Mouse (Mus musculus) layer of hippocampus, adult 9-11 months (tissue): ENCODE measurements around the gene 1700001K19Rik.
"Not testable (repeated sequence)": the region's sequence is repeated elsewhere in the genome, so short reads cannot be mapped to it uniquely, and the experiment has no call there.

ENCODE experiments used
- DNase-seq: peaks from one replicate; pipeline ENCODE4 v3.0.0; 2022

The 1700001K19Rik gene

DNA sequence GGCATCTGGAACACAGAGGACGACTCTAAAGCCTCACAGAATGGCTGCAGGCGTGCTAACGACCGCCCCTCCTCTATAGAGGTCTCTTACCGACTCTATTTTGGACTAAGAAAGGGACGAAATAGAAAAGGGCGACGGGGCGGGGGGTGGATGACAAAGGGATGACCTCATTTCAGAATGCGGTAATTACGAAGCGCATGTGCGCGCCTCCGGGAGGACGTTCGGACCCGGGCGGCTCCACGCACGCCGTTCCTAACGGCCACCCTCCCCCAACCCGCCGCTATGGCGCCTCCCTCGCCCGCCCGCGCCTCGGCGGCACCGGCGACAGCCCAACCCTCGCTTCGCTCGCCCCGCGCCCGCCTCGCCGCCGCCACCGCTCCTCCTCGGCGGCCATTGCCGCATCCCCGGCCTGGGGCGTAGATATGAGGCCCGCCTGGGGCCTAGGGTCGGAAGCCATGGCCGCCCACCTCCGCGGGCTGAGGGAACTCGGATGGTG is 13.3 kb upstream of the 1700001K19Rik start:
- peak; percentile 60 for DNase-seq

DNA sequence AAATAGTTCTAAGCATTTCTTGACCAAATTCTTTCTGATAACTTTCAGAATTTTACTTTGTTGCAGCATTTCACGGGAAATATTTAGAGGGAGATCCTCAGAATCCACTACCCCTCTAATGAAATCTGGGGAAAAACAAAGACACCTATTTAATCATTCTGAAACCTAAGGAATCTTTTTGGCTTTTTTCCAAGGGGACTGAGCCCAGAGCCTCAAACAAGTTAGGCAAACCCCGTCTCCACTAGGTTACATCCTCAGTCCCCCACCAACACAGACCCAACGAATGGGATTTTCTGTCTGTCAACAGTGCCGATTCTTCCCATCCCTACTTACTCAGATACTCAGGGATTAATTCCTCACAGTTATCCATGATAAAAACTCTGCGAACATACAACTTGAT is 11.0 kb upstream of the 1700001K19Rik start:
- DNase-seq = not testable (repeated sequence)

- DNase-seq = no peak
These were observed 7.7 kb upstream of the 1700001K19Rik start for GRCm38 (mm10) chr12:110689919-110690643.

DNA sequence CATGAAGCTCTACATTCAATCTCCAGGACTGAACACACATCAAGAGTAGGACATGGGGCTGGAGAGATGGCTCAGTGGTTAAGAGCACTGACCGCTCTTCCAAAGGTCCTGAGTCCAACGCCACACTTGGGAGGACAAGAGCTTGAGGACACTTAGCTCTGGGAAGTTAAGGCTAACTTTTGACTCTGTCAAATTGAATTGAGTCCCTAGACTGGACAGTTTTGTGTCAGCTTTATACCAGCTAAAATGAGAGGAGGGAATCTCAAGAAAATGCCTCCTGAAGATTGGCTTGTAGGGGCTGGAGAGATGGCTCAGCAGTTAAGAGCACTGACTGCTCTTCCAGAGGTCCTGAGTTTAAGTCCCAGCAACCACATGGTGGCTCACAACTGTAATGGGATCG is 6.5 kb upstream of the 1700001K19Rik start:
- not testable (repeated sequence) for DNase-seq

DNA sequence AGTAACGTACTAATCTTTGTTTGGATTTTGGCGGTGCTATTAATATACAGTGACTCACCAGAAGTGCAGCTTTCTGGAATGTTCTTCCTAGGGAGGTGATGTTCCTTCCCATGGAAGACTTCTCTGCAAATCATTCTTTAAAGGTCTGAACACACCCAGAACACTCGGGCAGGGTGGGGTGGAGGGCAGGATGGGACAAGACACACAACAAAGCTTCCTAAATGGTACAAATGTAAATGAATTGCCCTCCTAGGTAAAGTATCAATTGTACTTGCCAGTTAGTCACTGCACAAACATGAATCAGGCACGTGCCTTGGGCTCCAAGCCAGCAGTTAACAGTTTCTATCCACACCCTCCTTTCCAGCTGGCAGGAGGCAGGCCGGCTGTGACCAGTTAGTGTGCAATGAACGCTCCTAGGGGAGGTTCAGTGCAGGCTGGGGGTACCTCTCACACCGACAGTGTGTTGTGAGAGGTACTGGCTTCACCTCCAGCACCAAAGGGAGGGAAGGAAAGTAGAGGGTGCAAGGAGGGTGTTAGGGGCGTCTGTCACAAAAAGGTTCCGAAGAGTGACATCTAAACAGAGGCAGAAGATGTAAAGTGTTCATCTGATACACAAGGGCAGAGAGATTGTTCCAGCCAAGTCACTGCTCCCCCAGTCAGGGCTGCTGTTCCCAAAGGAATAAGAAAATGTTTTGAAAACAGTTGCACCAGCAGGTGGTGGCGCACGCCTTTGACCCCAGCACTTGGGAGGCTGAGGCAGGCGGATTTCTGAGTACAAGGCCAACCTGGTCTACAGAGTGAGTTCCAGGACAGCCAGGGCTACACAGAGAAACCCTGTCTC is 5.7 kb upstream of the 1700001K19Rik start:
- DNase-seq = peak; percentile 35

- DNase-seq = no peak
These were observed 1.2 kb upstream of the 1700001K19Rik start for GRCm38 (mm10) chr12:110683580-110683979.

DNA sequence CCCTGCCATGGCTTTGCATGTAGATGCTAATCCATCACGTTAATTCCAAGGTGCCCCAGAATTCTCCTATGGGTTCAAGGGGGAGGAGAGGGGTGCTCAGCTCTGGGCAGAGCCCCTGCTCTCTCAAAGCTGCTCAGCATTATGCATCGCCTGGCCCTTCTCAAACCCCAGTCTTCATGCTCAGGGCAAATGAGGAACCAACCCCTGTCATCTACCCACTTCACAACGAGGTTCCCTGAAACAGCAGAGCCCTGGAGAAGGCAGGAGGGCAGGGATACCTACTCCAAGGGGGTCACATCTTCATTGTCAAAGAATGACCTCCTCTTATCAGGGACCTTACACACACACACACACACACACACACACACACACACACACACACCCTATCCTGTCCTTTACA is 541 bp downstream of the 1700001K19Rik start:
- DNase-seq = no peak

DNA sequence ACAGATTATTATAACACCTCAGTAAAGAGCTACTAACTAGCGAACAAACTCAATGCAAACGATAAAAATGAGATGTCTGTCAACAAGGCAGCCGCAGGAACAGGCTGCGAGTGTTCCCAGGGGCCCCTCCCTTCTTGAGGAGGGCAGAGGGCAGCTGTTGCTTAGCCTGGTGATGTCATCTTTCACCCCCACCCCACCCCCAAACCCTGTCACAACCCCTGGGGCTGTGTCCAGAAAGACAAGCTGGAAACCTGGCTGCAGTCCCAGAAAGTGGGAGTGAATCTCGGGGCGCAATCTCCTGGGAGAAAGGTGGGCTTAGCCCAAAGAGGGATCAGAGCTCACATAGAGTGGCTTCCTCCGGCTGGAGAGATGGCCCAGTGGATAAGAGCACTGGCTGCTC is 1.2 kb downstream of the 1700001K19Rik start:
- DNase-seq = no peak

GRCm38 (mm10) chr12:110674243-110674642 is 8.2 kb downstream of the 1700001K19Rik start:
- DNase-seq = no peak

- DNase-seq = no peak
These were observed 14.8 kb downstream of the 1700001K19Rik start for GRCm38 (mm10) chr12:110667466-110668077.

GRCm38 (mm10) chr12:110661746-110662145 is 20.7 kb downstream of the 1700001K19Rik start:
- DNase-seq = no peak

DNA sequence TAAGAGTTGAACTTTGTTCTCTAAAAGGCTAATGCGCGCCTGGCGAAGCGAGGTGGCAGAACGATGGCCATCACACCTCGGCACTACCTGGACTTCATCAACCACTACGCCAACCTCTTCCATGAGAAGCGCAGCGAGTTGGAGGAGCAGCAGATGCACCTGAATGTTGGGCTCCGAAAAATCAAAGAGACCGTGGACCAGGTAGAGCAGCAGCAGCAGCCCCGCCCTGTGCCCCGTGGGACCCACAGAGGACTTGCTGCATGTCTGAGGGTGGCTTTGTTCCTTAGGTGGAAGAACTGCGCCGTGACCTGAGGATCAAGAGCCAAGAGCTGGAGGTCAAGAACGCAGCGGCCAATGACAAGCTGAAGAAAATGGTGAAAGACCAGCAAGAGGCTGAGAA is 31.0 kb downstream of the 1700001K19Rik start:
- no peak for DNase-seq

GRCm38 (mm10) chr12:110650241-110650641 is 32.2 kb downstream of the 1700001K19Rik start:
- no peak for DNase-seq

DNA sequence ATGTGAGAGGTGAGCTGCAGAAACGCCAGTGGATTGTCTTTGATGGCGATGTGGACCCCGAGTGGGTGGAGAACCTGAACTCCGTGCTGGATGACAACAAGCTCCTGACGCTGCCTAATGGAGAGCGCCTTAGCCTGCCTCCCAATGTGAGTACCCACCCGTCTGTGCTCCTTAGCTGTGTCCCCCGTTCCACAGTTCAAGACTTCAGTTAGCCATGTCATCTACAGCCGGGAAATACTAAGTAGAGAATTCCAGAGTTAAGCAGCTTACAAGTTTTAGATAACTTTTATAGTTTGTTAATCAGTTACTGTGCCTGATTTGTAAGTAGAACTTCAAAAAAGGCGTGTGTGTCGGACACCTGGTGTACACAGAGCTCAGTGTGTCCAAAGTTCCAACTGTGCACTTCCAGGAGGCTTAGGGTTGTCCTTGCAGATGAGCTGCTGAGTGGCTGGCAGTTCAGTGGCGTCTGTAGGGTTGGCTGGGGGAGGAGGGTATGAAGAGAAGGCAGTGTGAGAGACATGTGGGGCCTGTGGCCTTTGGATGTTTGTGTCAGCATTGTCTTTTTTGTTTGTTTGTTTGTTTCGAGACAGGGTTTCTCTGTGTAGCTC is 44.8 kb downstream of the 1700001K19Rik start:
- DNase-seq = no peak

DNA sequence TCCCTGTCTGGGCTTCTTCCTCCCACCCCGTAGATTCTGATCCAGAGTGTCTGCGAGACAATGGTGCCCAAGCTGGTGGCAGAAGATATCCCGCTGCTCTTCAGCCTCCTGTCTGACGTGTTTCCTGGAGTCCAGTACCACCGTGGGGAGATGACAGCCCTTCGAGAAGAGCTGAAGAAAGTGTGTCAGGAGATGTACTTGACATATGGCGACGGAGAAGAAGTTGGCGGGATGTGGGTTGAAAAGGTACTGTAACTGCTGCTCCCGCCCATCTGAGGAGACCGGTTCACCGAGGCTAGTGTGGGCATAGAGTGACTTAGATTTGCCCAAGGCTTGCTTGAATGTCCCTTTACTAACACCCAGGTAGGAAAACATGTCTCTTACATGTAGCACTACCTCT is 46.1 kb downstream of the 1700001K19Rik start:
- DNase-seq = no peak

DNA sequence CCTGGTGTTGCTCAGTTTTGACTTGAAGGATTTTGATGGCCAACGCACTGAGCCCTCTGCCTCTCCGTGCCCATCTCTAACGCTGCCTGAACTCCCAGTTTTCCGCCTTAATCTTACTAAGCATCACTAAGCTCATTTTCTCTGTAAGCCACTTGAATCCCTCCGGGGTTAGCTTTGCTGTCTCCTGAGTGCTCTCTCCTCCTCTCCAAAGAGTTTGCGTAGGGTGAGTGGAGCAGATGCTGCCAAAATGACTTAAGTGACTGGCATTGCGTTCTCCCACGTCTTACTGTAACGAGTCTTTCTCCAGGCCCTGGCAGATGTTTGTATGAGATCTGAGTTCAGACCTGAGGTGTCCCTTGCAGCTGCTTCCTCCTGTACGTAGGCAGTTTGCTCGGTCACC is 52.4 kb downstream of the 1700001K19Rik start:
- no peak for DNase-seq
